Mouse (Mus musculus) v-Abl transformed pro-B cells (cell line): ENCODE measurements around the gene Anapc11.
"Not testable (repeated sequence)": the region's sequence is repeated elsewhere in the genome, so short reads cannot be mapped to it uniquely, and the experiment has no call there.

Experiments
- in situ Hi-C, 2 experiments: fragments of 400-800 bp; cut with MboI; formaldehyde crosslinking; loops; one replicate each; pipeline ENCODE4 v1.15.1; 2025; ENCODE audit not compliant: unreplicated experiment in 2 of 2

Gene Anapc11

GRCm38 (mm10) chr11:120598283-120598989, at the start of gene Anapc11, which contains the start of gene Alyref:
TSS of gene Anapc11 (plus strand) at chr11:120598421.
TSS of gene Alyref (minus strand) at chr11:120598365.
- in situ Hi-C loops, result no loop called here

- in situ Hi-C loops, result no loop called here
Measured at GRCm38 (mm10) chr11:120548786-120549167, 49.4 kb upstream of the Anapc11 start.

GRCm38 (mm10) chr11:120549168-120549945, 48.9 kb upstream of the Anapc11 start, which contains the start of gene Mcrip1:
TSS of gene Mcrip1 (minus strand) at chr11:120549727.
- in situ Hi-C loops, result no loop called here

GRCm38 (mm10) chr11:120549986-120550809, 48.0 kb upstream of the Anapc11 start:
- in situ Hi-C loops, result no loop called here

- in situ Hi-C loops, result no loop called here
Measured at GRCm38 (mm10) chr11:120550810-120551440, 47.3 kb upstream of the Anapc11 start, which contains the start of gene Ppp1r27. TSS of gene Ppp1r27 (minus strand) at chr11:120551132.

DNA sequence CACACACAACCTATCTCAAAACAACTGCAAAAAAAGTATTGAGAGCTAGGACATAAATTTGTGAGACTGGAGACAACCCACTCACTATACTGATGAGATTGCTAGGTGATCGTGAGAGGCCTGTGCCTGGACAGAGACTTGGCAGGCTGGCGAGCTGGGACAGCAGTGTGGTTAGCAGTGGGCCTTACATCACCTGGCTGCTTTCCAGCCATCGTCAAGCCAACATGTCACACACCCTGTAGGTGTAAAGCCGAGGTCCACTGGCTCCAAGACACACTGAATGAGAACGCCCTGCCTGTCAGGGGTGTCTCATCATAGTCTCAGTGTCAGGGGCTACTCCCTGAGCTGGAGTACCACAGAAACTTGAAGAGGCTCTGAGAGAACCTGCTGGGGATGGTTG, 45.5 kb upstream of the Anapc11 start:
- in situ Hi-C loops, result no loop called here

DNA sequence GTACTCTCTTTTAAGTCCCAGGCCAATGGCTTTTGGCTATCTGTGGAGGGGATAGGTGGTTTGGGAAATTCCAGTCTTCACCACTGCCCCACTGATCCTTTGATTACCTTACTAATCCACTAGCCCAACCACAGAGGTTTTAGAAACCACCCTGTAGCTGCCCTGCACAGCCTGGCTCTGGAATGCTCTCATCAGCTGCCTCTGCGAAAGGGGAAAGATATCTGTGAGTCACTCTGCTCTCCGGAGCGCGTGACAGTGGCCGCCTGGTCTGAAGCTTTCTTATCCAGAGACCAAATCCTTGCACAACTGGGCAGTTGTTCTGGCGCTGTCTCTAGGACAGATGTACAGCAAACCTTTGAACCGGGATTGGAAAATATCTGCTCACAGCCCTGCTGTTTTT, 43.4 kb upstream of the Anapc11 start:
- in situ Hi-C loops, result no loop called here

- in situ Hi-C loops, result no loop called here
Measured at GRCm38 (mm10) chr11:120555260-120555659, 43.0 kb upstream of the Anapc11 start.

DNA sequence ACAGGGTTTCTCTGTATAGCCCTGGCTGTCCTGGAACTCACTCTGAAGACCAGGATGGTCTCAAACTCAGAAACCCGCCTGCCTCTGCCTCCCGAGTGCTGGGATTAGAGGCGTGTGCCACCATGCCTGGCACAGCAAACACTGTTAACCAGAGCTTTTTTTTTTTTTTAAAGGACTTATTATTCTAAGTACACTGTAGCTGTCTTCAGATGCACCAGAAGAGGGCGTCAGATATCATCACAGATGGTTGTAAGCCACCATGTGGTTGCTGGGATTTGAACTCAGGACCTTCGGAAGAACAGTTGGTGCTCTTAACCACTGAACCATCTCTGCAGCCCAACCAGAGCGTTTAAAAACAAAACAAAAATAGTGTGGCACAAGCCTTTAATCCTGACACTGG, 39.4 kb upstream of the Anapc11 start:
- in situ Hi-C loops, result not testable (repeated sequence)

DNA sequence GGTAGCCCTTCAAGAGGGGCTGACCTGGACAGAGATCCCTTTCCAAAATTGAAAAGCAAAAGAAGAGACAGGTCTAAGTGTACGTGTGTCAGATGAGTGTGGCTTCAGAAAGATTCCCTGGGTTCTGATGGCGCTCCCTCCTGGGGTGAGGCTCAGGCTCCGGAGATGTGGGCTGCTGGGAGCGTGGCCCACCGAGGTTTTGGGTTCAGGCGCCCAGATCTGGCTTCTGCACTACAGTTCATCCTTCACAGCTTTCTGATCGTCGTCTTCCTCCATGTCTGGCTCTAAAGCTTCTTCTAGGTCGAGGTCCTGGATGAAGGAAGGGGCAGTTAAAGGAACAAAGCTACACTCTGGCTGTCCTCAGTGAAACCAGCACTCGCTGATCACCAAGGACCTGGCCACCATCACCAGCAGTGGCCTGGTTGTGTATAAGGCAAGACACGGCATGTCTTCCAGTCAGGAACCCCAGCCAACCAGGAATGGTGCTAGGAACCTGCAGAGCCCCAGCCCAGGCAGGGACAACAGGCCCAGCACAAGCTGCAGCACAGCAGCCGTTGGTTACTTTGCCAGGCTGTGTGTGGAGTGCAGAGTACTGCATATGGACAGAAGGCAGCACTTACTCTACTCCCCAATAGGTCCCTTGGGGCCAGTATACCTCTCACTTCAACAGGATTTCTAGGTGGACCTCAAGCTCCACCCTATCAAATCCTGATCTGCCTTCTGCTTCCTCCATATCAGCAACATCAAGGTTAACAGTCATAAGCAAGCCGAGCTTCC, 37.1 kb upstream of the Anapc11 start:
- in situ Hi-C loops, result loop anchor here in 1 of 2 experiments (10.0 kb wide), 1 partner anchor 46 kb away; no protein-coding TSS in a partner anchor

- in situ Hi-C loops, result loop anchor here in 1 of 2 experiments (10.0 kb wide), 1 partner anchor 48 kb away; no protein-coding TSS in a partner anchor
Measured at GRCm38 (mm10) chr11:120562949-120563348, 35.3 kb upstream of the Anapc11 start.

- in situ Hi-C loops, result loop anchor here in 1 of 2 experiments (10.0 kb wide), 1 partner anchor 50 kb away; no protein-coding TSS in a partner anchor
Measured at GRCm38 (mm10) chr11:120565114-120565513, 33.1 kb upstream of the Anapc11 start.

GRCm38 (mm10) chr11:120568324-120568723, 29.9 kb upstream of the Anapc11 start:
- in situ Hi-C loops, result loop anchor here in 1 of 2 experiments (10.0 kb wide), 1 partner anchor 54 kb away; no protein-coding TSS in a partner anchor

GRCm38 (mm10) chr11:120571122-120571521, 27.1 kb upstream of the Anapc11 start:
- in situ Hi-C loops, result no loop called here

- in situ Hi-C loops, result no loop called here
Measured at GRCm38 (mm10) chr11:120571754-120572416, 26.3 kb upstream of the Anapc11 start.

DNA sequence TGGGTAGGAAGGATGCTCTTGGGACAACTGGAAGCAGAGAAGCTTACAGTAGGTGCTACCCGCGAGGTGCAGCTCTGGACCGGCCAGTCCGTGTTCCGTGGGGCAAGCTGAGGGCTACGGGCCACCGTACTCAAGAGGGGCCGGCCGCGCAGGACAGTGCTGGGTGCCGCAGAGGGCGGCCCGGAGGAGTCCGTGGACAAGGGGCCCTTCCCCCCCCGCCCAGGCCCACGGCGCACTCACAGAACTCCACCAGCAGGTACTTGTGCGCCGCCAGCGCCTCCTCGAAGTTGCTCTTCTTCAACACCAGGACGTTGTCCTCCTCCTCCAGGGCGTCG, 25.8 kb upstream of the Anapc11 start:
- in situ Hi-C loops, result no loop called here

DNA sequence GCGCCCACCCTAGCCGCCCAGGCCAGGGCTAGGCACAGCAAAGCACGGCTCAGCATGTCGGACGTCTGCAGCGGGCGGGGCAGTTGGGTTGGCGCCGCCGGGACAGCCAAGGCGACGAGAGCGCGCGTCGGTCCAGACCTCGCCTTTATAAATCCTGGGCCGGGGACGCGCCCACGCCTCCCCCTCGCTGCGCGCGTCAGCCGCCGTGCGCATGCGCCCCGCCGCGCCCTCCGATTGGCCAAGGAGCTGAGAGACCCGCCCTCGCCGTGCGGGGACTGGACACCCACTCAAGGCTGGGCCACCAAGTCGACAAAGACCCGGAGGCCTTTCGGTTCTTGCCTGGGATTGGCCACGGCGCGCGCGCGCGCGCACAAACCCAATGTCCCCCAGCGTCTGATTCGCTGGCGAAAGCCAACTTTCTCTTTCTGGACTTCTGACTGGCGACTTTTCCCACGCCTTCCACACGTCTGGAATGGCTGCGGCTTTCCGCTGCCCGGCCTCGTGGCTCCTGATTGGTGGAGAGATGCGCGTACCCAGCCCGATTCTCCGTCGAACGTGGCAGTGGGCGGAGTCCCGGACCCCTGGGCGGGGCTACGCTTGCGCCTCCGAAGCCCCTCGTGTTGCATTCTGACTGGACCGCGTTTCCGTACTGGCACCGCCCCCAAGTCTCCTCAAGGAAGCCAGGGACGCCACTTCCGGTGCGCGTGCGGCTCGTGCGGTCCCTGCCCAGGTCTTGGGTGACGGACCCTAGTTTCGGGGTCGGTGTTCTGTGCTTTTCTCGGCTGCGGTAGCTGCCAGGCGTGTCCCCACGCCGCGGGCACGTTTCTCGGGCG, 25.3 kb upstream of the Anapc11 start, which contains the start of gene P4hb:
TSS of gene P4hb (minus strand) at position 502 of the 833 bp plus-strand sequence.
- in situ Hi-C loops, result no loop called here
